Mouse (Mus musculus) intestine, postnatal 0 days (tissue): Measurements from ENCODE around the gene Pold2. TPM values are rescaled to one million over a fixed set of nuclear protein-coding genes. Genes with fewer than 3 reads are reported as not detected.

Experiments
- ATAC-seq: fragments of 200-750 bp; cut with Nextera tagmentation; 2 replicates; pipeline ENCODE4 v1.8.0; 2017; ENCODE audit warnings: mild to moderate bottlenecking, moderate TSS enrichment, moderate library complexity
- H3K27ac ChIP-seq: fragments of 300-500 bp; sonication (generic); 2 replicates; pipeline ENCODE4 v1.5.1; 2014; ENCODE audit warnings: mild to moderate bottlenecking, low read depth, low read length, moderate library complexity
- H3K27me3 ChIP-seq: fragments of 300-500 bp; sonication (generic); replicated peaks from 2 replicates; pipeline ENCODE4 v1.6.1; 2014; ENCODE audit warnings: low read length, mixed read lengths; ENCODE audit not compliant: control insufficient read depth, insufficient read depth
- H3K36me3 ChIP-seq: fragments of 300-500 bp; sonication (generic); 2 replicates; pipeline ENCODE4 v1.6.1; 2014; ENCODE audit warnings: mild to moderate bottlenecking, moderate library complexity; ENCODE audit not compliant: control insufficient read depth, insufficient read depth
- H3K4me1 ChIP-seq: fragments of 300-500 bp; sonication (generic); replicated peaks from 2 replicates; pipeline ENCODE4 v1.6.1; 2014; ENCODE audit warnings: antibody characterized with exemption, low read length, mixed read lengths; ENCODE audit not compliant: control insufficient read depth, insufficient read depth
- H3K4me2 ChIP-seq: fragments of 300-500 bp; sonication (generic); replicated peaks from 2 replicates; pipeline ENCODE4 v1.6.1; 2014; ENCODE audit warnings: low read depth, mild to moderate bottlenecking, moderate library complexity
- H3K4me3 ChIP-seq: fragments of 300-500 bp; sonication (generic); 2 replicates; pipeline ENCODE4 v1.5.1; 2014; ENCODE audit warnings: low read depth, low read length
- H3K9ac ChIP-seq: fragments of 300-500 bp; sonication (generic); 2 replicates; pipeline ENCODE4 v1.6.1; 2014; ENCODE audit warnings: mild to moderate bottlenecking, low read depth, low read length
- H3K9me3 ChIP-seq: fragments of 300-500 bp; sonication (generic); 2 replicates; pipeline ENCODE4 v1.6.1; 2016; ENCODE audit warnings: mixed run types; ENCODE audit not compliant: control insufficient read depth
- CTCF ChIP-seq: sonication (generic); IDR thresholded peaks from 2 replicates; pipeline ENCODE4 v1.5.1; 2016; ENCODE audit warnings: low read depth, mild to moderate bottlenecking, control low read depth, antibody characterized with exemption, moderate library complexity
- WGBS: fragments of 180-500 bp; shearing (Covaris S2); extraction: QIAGEN DNeasy Blood & Tissue Kit; methylation state at CpG from one replicate; pipeline ENCODE4 v1.1.7; 2014; 5-methylcytosine and 5-hydroxymethylcytosine counted together
- polyA plus RNA-seq: library from polyadenylated mRNA; unstranded; fragments of >200 nt; fragmentation: Nextera tagmentation; extraction: Ambion mirVana; gene quantifications from 2 replicates; pipeline ENCODE4 v1.2.1, GENCODE M21; 2015

Pold2 gene
- polyA plus RNA-seq, 1 experiment from 2014 or later: 32.7 TPM

DNA sequence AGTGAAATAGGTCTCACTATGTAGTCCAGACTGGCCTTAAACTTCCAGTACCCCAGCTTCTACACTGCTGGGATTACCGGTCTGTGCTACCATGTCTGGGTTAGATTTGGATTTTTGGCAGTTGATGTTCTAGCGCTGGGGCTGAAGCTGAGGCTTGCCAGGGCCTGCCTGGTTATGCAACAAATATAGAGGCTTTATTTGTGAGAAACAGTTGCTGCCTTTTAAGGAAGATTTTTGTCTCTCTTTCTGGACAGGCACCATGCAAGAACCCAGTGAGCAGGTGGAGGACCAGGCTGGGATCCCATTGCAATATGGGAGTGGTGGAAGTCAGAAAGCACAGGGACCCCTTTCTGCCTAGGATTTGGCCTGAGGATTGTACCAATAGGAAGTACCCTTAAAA is 36.3 kb downstream of the Pold2 start:
- H3K4me3 ChIP-seq: no peak overlapping the region
- no peaks in the 10 kb centered on the region for H3K9me3 ChIP-seq
- 93% methylated on average over 2 of the region's 2 CpGs for WGBS
- no peak overlapping the region for H3K9ac ChIP-seq
- no peak overlapping the region for H3K4me2 ChIP-seq
- H3K27ac ChIP-seq: no peak overlapping the region
- H3K27me3 ChIP-seq: no peaks in the 10 kb centered on the region
- H3K36me3 ChIP-seq: no peaks in the 10 kb centered on the region
- TF ChIP-seq CTCF: no peak
- ATAC-seq: no peak
- peaks cover under 1% of the 10 kb centered on the region; the same call in 1 of the 2 replicates for H3K4me1 ChIP-seq

DNA sequence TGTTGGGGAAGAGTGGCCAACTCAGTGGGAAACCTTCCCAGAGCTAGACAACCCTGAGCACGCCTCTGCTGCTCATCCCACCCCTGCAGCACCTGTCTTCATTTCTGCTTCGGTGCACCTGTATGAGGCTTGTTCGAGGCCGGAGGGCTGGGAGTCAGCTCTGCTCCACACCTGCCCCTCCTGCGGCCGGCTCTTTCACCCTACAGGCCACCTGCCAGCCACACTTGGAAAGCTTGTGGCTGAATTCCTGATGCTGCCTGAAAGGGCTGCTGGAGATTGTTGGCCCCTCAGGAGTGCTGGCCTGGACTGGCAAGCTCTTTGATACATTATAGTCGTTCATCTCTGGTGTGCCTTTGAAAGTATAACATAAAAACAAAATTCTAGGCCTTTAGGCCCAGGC is 37.7 kb downstream of the Pold2 start:
- H3K27ac ChIP-seq: no peak overlapping the region
- no peak for ATAC-seq
- no peaks in the 10 kb centered on the region for H3K27me3 ChIP-seq
- H3K36me3 ChIP-seq: peaks cover 4% of the 10 kb centered on the region; the same call in 1 of the 2 replicates
- H3K4me2 ChIP-seq: no peak overlapping the region
- H3K9ac ChIP-seq: no peak overlapping the region
- H3K9me3 ChIP-seq: no peaks in the 10 kb centered on the region
- 89% methylated on average over 7 of the region's 7 CpGs for WGBS
- H3K4me1 ChIP-seq: peaks cover 7% of the 10 kb centered on the region; the same call in 1 of the 2 replicates
- H3K4me3 ChIP-seq: no peak overlapping the region
- TF ChIP-seq CTCF: no peak

DNA sequence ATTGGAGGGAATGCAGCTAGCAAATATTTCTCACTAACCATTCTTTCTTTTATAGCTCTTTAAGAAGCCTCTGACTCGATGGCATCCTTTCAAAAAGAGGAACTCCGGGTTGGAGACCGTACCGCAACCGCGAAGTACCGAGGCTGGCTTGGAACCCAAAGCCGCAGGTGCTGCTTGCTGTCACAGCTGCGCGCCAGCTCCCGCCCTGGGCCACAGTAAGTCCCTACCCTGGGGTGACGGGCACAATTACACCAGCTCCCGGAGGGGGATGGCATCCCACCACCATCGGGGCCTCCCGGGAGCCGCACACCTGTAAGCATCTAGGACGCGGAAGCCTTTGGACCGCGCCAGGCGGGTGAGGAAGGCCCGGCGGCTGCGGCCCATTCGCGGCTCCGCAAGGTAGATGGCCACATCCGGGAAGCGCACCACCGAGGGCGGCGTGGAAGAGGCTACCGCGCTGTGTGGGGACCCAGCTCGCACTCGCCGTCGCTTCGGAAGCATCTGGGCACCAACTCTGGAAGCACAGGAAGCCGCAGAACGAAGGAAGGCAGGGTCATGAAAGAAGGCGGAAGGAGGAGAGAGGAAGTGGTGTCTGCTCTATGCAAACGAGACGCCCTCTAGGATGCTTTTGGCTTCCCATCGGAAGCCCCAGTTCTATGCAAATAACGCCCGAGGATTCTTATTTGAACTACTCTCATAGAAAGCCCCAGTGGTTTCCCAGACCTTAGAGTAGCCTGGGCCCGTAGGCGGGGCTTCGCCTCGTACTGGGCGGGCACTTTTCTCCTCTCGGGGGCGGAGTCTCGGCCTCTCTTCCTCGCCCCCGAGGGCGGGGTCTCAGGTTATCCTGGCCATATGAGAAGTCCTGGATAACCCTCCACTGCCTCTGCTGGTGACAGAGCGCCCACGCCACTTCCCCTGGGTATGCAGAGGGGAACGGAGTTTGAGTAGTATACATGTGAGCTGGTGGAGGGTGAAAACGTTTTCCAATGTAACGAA is 40.5 kb downstream of the Pold2 start, which contains the start of gene Polm:
Gene Polm (minus strand): TSS at position 766 of the 996 bp plus-strand sequence.
- peak within 1 kb of the TSS; percentile 66 for H3K9ac ChIP-seq
- under 1% methylated on average over 63 of the region's 63 CpGs for WGBS
- H3K4me3 ChIP-seq: peak within 1 kb of the TSS; percentile 57
- peaks cover 31% of the 10 kb centered on the region for H3K36me3 ChIP-seq
- peak within 1 kb of the TSS; percentile 85 for H3K27ac ChIP-seq
- peak; percentile 88 for TF ChIP-seq CTCF
- H3K4me1 ChIP-seq: peaks cover 7% of the 10 kb centered on the region; the same call in 1 of the 2 replicates
- no peaks in the 10 kb centered on the region for H3K9me3 ChIP-seq
- ATAC-seq: peak; percentile 89
- H3K4me2 ChIP-seq: peak within 1 kb of the TSS; percentile 80
- H3K27me3 ChIP-seq: no peaks in the 10 kb centered on the region

DNA sequence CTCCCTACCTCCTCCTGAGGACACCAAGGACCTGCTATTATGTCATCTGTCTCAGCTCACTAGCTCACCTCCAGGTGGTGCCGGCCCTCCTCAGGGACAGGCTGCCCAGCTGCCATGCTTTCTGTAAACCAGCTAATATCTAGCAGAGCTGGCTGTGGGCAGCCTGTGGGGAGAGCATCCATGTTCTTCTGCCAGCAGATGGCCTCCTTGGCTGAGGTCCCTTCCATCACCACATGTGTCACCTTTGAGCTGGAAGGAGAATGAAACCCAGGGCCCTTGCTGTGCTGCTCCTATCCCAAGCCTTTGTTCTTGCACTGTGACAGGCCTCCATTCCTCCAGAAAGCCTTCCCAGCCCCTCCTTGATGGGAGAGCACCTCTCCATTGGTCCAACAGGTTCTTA is 42.0 kb downstream of the Pold2 start:
- Histone ChIP-seq H3K4me2 (no peak overlapping the region), H3K9ac (no peak overlapping the region; the same call in 1 of the 2 replicates), H3K27ac (no peak overlapping the region), H3K9me3 (no peaks in the 10 kb centered on the region), H3K36me3 (peaks cover 44% of the 10 kb centered on the region), H3K4me1 (peaks cover 7% of the 10 kb centered on the region; the same call in 1 of the 2 replicates), H3K4me3 (no peak overlapping the region), H3K27me3 (no peaks in the 10 kb centered on the region)
- TF ChIP-seq CTCF: peak; percentile 72
- WGBS: 53% methylated on average over 1 of the region's 1 CpGs
- ATAC-seq: 0 out of 2 replicates have a peak, but pooled peaks have one; percentile 23

DNA sequence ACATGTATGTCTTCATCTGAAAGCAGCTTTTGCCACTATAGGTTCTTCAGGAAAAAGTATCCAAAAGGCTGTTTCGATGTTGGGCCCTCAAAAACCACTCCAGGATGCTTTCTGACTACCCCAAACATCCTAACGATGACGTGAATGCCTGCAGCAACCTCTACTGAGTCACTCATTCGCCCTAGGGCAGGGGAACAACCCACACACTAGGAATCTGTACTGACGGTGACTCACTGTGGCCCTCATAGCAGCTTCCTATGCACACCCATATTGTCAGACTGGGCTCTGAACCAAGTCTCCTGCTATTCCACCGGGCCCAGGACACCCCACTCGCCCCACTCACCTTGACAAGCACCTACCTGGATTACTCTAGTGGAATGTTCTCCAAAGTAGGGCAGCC is 43.0 kb downstream of the Pold2 start:
- ATAC-seq: no peak
- WGBS: 91% methylated on average over 7 of the region's 7 CpGs

DNA sequence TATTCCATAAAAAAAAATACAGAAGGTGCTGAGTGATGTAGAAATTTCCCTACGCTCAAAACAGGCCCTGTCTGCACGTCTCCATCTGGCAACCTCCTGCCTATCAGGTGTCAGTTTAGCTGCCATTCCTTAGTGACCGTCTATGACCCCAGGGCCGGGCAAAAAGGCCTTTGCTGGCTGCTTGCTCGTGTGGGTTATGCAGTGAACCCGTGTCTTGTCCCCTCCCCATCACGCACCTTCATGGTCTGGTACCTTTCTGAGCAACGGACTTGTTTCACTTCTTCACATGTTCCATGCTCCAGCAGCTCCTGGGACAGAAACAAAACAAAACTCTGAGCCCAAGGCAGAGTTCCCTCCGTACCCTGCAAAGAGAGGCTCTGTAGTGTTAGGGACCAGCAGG is 43.6 kb downstream of the Pold2 start:
- no peak for TF ChIP-seq CTCF
- H3K9ac ChIP-seq: no peak overlapping the region
- peaks cover 7% of the 10 kb centered on the region; the same call in 1 of the 2 replicates for H3K4me1 ChIP-seq
- no peaks in the 10 kb centered on the region for H3K27me3 ChIP-seq
- H3K4me3 ChIP-seq: no peak overlapping the region
- 90% methylated on average over 9 of the region's 9 CpGs for WGBS
- no peak overlapping the region for H3K4me2 ChIP-seq
- H3K36me3 ChIP-seq: peaks cover 56% of the 10 kb centered on the region
- ATAC-seq: no peak
- H3K9me3 ChIP-seq: no peaks in the 10 kb centered on the region
- no peak overlapping the region for H3K27ac ChIP-seq

More for the DNA sequence above, 43.0 kb downstream of the Pold2 start:
- Histone ChIP-seq H3K4me2 (no peak overlapping the region), H3K9me3 (no peaks in the 10 kb centered on the region), H3K27me3 (no peaks in the 10 kb centered on the region), H3K27ac (no peak overlapping the region), H3K4me1 (peaks cover 7% of the 10 kb centered on the region; the same call in 1 of the 2 replicates), H3K9ac (no peak overlapping the region), H3K4me3 (no peak overlapping the region), H3K36me3 (peaks cover 52% of the 10 kb centered on the region)
- TF ChIP-seq CTCF: no peak
